Mouse (Mus musculus) liver, adult (tissue): ENCODE data around the gene Nek3.

Experiments used
- GATA4 ChIP-seq: IDR thresholded peaks from 2 replicates; pipeline ENCODE4 v1.6.1; 2014; ENCODE audit warnings: mild to moderate bottlenecking, low read length; ENCODE audit not compliant: insufficient replicate concordance

Nek3 gene

GRCm38 (mm10) chr8:22162206-22162605 lies 4.0 kb downstream of the Nek3 start:
- no peak for TF ChIP-seq GATA4

GRCm38 (mm10) chr8:22150345-22150663 lies 15.9 kb downstream of the Nek3 start:
- 0 out of 2 replicates have a peak, but pooled peaks have one; percentile 16 for TF ChIP-seq GATA4

- TF ChIP-seq GATA4, result no peak
Measured at GRCm38 (mm10) chr8:22149643-22150344, 16.4 kb downstream of the Nek3 start.

GRCm38 (mm10) chr8:22148367-22148740 lies 17.9 kb downstream of the Nek3 start:
- TF ChIP-seq GATA4, result no peak

GRCm38 (mm10) chr8:22147706-22148366 lies 18.4 kb downstream of the Nek3 start:
- no peak for TF ChIP-seq GATA4

- no peak for TF ChIP-seq GATA4
Measured at GRCm38 (mm10) chr8:22145831-22146230, 20.4 kb downstream of the Nek3 start.

GRCm38 (mm10) chr8:22143764-22144491 lies 22.3 kb downstream of the Nek3 start:
- no peak for TF ChIP-seq GATA4

- no peak for TF ChIP-seq GATA4
Measured at GRCm38 (mm10) chr8:22142592-22142991, 23.6 kb downstream of the Nek3 start.

GRCm38 (mm10) chr8:22141836-22142385 lies 24.3 kb downstream of the Nek3 start:
- no peak for TF ChIP-seq GATA4

GRCm38 (mm10) chr8:22134750-22135135 lies 31.5 kb downstream of the Nek3 start:
- no peak for TF ChIP-seq GATA4

- TF ChIP-seq GATA4, result no peak
Measured at GRCm38 (mm10) chr8:22134078-22134749, 32.0 kb downstream of the Nek3 start.

- TF ChIP-seq GATA4, result no peak
Measured at GRCm38 (mm10) chr8:22132062-22132461, 34.2 kb downstream of the Nek3 start.

GRCm38 (mm10) chr8:22124220-22125152 lies 41.7 kb downstream of the Nek3 start, which contains the start of gene Nek5:
Nek5 (minus strand) TSS chr8:22125053.
- no peak for TF ChIP-seq GATA4

- no peak for TF ChIP-seq GATA4
Measured at GRCm38 (mm10) chr8:22107020-22107419, 59.2 kb downstream of the Nek3 start.

- no peak for TF ChIP-seq GATA4
Measured at GRCm38 (mm10) chr8:22091568-22091967, 74.7 kb downstream of the Nek3 start.

GRCm38 (mm10) chr8:22089226-22089625 lies 77.0 kb downstream of the Nek3 start:
- TF ChIP-seq GATA4, result no peak
